Mouse (Mus musculus): ENCODE results near the gene Tectb.

GRCm38 (mm10) chr19:55134521-55134920, 46.0 kb upstream of the Tectb start:
- no peak for TF ChIP-seq CTCF (IDR thresholded peaks at IDR 0.05; ENCODE audit: extremely low read depth, insufficient read length, insufficient replicate concordance, low read depth, low read length)
- TF ChIP-seq POLR2A (IDR thresholded peaks at IDR 0.05; ENCODE audit: low read depth, low read length): no peak

All from small intestine, adult 2 months (tissue).